ENCODE assay signal across 8 mouse cellular contexts in the genomic region with DNA sequence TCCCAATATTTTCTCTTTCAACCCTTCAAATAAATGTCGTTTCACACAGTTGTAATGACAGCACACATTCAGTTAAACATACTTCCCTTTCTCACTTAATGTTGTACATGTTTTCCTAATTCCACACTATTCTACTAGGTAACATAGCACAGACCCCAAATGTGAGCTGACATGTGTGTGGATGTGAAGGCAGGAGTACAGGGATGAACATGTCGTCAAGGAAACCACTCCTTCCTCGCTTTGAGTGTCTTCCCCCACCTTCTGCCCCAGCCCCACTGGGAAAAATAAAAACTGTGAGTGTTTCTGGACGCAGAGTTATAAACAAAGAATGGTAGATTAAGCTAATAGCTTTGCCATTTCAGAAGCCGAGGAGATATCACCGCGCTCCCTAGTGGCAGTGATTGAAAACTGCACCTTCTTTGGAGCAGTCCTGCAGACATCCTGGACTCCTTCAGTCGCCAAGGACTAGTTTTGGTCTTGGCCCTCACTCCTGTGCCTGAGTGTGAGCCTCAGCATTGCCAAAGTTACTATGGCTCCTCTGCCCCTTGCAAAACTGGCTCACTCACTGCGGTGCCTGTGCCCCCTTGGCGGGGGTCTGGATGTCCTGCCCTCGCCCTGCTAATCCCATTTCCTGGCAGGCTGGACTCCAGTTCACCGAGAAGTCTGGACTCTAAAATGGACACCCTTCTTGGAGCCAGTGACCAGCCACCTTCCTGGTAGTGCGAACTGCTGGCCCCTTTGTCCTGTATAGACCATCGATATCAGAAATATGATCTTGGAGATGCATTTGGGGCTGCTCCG. TPM values are rescaled to one million over a fixed set of nuclear protein-coding genes. Genes with fewer than 3 reads are reported as not detected.
A peak's percentile ranks its signal among the peaks of the same experiment; 100 is the strongest.
DNase-seq lines count a peak whose midpoint lies in the region; ATAC-seq and TF ChIP-seq lines count a peak whose summit lies in the region.

No protein-coding gene starts in this region.

- POLR2A ChIA-PET in Patski (lab: Charles Lee) = no interaction called here

- no peaks in the 10 kb centered on the region for H3K36me3 ChIP-seq in liver, embryonic 15.5 days (replicated peaks)

- intact Hi-C loops in left cerebral cortex, adult 2 months (cut with DNase I) = loop anchor here (2.0 to 5.0 kb wide), 2 partner anchors 69 to 258 kb away; no protein-coding TSS in a partner anchor

- H3K9ac ChIP-seq in liver, embryonic 15.5 days = no peak overlapping the region

- H3K4me1 ChIP-seq in liver, embryonic 15.5 days (replicated peaks) = peaks cover 65% of the 10 kb centered on the region

- CTCF ChIA-PET in Patski (lab: Charles Lee) = interaction anchor here (1.4 kb wide), 1 partner anchor 11 kb away, joined by 3 read pairs; no protein-coding TSS in a partner anchor

- no peaks in the 10 kb centered on the region for H3K9me3 ChIP-seq in liver, embryonic 15.5 days (replicated peaks)

- peak overlapping the region; percentile 21; the same call in 1 of the 2 replicates for H3K27ac ChIP-seq in left cerebral cortex, adult 2 months
- peak overlapping the region; percentile 99 for H3K27ac ChIP-seq in liver, embryonic 15.5 days (replicated peaks)

- no peak overlapping the region for H3K4me2 ChIP-seq in liver, embryonic 15.5 days

- H3K27me3 ChIP-seq in Patski = no peaks in the 10 kb centered on the region
- H3K27me3 ChIP-seq in liver, embryonic 15.5 days = no peaks in the 10 kb centered on the region

- ATAC-seq in Patski = peak; percentile 44
- no peak for ATAC-seq in liver, embryonic 15.5 days (ENCODE audit: insufficient read depth)

- H3K4me3 ChIP-seq in left cerebral cortex, adult 2 months = no peak overlapping the region
- H3K4me3 ChIP-seq in liver, embryonic 15.5 days (replicated peaks) = no peak overlapping the region

- 55% methylated on average over 15 of the region's 15 CpGs for WGBS in liver, embryonic 15.5 days (ENCODE audit: insufficient replicate concordance)

- TF ChIP-seq CTCF in left cerebral cortex, adult 2 months (IDR thresholded peaks at IDR 0.05) = peak; percentile 68
- peak; percentile 68 for TF ChIP-seq CTCF in Patski (IDR thresholded peaks at IDR 0.05)

- DNase-seq in left cerebral cortex, adult 2 months (ENCODE audit: extremely low spot score in 1 of 2, low spot score in 2 of 2) = peak in 1 of 2 experiments; percentile 31
- no peak for DNase-seq in left cerebral cortex, adult 11 months (ENCODE audit: low spot score)
- no peak for DNase-seq in Patski (ENCODE audit: low read depth, low spot score)
- DNase-seq in cerebellum, postnatal 4 days (ENCODE audit: low spot score in 2 of 2) = peak; percentile 35 to 62
- peak; percentile 3 for DNase-seq in hindlimb bud, embryonic 11.5 days (ENCODE audit: extremely low spot score, low read depth, low spot score)
- DNase-seq in retina, embryonic 14.5 days (ENCODE audit: low spot score) = peak; percentile 74
- no peak for DNase-seq in Muller cell, postnatal 12 days (ENCODE audit: inconsistent ontology term)

- in situ Hi-C loops in Patski (cut with MboI; ENCODE audit: low pct_unique_long_range_greater_than_20kb) = loop anchor here (10.0 kb wide), 1 partner anchor 255 kb away; the partner anchor contains the start of gene Adam10

RNA-seq across cellular contexts. Expression of gene Lipc, which starts 22.0 kb away (rescaled TPM):
- total RNA-seq in left cerebral cortex, adult 2 months (2021) = under 1 TPM in 1 of 2 experiments, not detected in 1; 0.20 TPM
- polyA plus RNA-seq in Patski (2021) = 0.17 TPM
- 39.5 and 43.3 TPM in 2 replicates for polyA plus RNA-seq in liver, embryonic 15.5 days (2015; fragmentation: Nextera tagmentation; extraction: Ambion mirVana)

Comparison
In these comparisons a context has a peak if more than half of its experiments do, and no peak if none do; other contexts are left out.
1. DNase-seq: peak in cerebellum, postnatal 4 days (2 of 2), hindlimb bud, embryonic 11.5 days (single experiment) and retina, embryonic 14.5 days (single experiment); none in left cerebral cortex, adult 11 months (single experiment), Patski (single experiment) and Muller cell, postnatal 12 days (single experiment).
2. RNA of gene Lipc, which starts 22.0 kb away (polyA plus RNA-seq): 39.5 to 43.3 TPM in liver, embryonic 15.5 days; 0.17 TPM in Patski (single experiment); every median in the first group is over 10 times any median in the second.